Mouse (Mus musculus): ENCODE data around the gene Pomc.

- TF ChIP-seq CTCF (IDR thresholded peaks at IDR 0.05; ENCODE audit: borderline replicate concordance, extremely low read depth, insufficient read depth, insufficient read length) (no peak), POLR2A (IDR thresholded peaks at IDR 0.05; ENCODE audit: borderline replicate concordance, extremely low read depth, insufficient read depth, insufficient read length, poor library complexity, severe bottlenecking) (no peak)
These were observed 35.3 kb upstream of the Pomc start for GRCm38 (mm10) chr12:3919423-3919822.
